Comparison of ENCODE assay signal across 30 mouse cellular contexts in the genomic region with DNA sequence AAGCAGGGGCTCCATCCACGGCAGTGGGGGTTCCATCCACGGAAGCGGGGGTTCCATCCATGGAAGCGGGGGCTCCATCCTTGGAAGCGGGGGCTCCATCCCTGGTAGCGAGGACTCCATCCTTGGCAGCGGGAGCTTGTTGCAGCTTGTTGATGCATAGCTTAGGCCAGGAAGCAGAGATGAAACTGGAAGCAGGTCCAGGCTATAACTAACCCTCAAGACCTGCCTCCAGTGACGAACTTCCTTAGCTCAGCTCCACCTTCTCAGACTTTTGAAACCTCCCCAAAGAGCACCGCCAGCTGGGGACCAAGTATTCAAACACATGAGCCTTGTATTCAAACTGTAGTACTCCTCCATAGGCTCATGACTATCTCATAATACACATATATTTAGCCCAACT.
"Had no signal": no experiment of that assay in that cellular context is flagged by ENCODE, and none has a peak within 500 bp of the region (broad histone marks: within the 10 kb centered on the region; RNA-seq: fewer than 3 reads in every experiment).

No protein-coding gene starts in this region.

- H3K4me3 ChIP-seq: left cerebral cortex, adult 2 months; limb, embryonic 10.5 days; limb, embryonic 12.5 days; limb, embryonic 13.5 days; limb, embryonic 15.5 days; liver, embryonic 12.5 days; liver, embryonic 13.5 days; liver, embryonic 15.5 days; lung, embryonic 15.5 days; megakaryocyte, embryonic 14.5 days; midbrain, embryonic 10.5 days; midbrain, embryonic 12.5 days; midbrain, embryonic 13.5 days; midbrain, embryonic 15.5 days; myocyte had no signal

- H3K27ac ChIP-seq: left cerebral cortex, adult 2 months; limb, embryonic 10.5 days; limb, embryonic 12.5 days; limb, embryonic 13.5 days; limb, embryonic 15.5 days; liver, embryonic 12.5 days; liver, embryonic 13.5 days; liver, embryonic 14.5 days; liver, embryonic 15.5 days; lung, embryonic 15.5 days; macrophage; midbrain, embryonic 10.5 days; midbrain, embryonic 12.5 days; midbrain, embryonic 13.5 days; midbrain, embryonic 15.5 days had no signal

- H3K9ac ChIP-seq: limb, embryonic 12.5 days; limb, embryonic 13.5 days; limb, embryonic 15.5 days; liver, embryonic 12.5 days; liver, embryonic 13.5 days; liver, embryonic 14.5 days; liver, embryonic 15.5 days; liver, postnatal 0 days; lung, embryonic 14.5 days; lung, embryonic 15.5 days; midbrain, embryonic 12.5 days; midbrain, embryonic 13.5 days; midbrain, embryonic 15.5 days had no signal

- H3K27me3 ChIP-seq: liver, embryonic 13.5 days; liver, embryonic 15.5 days; lung, embryonic 15.5 days; midbrain, embryonic 15.5 days had no signal

- H3K4me2 ChIP-seq: limb, embryonic 12.5 days; limb, embryonic 13.5 days; limb, embryonic 15.5 days; liver, embryonic 11.5 days; liver, embryonic 12.5 days; liver, embryonic 13.5 days; liver, embryonic 15.5 days; lung, embryonic 14.5 days; lung, embryonic 15.5 days; midbrain, embryonic 11.5 days; midbrain, embryonic 12.5 days; midbrain, embryonic 13.5 days; midbrain, embryonic 15.5 days had no signal

- H3K4me1 ChIP-seq: limb, embryonic 10.5 days; limb, embryonic 12.5 days; limb, embryonic 13.5 days; limb, embryonic 15.5 days; liver, embryonic 12.5 days; liver, embryonic 13.5 days; liver, embryonic 15.5 days; lung, embryonic 15.5 days; megakaryocyte, embryonic 14.5 days; midbrain, embryonic 10.5 days; midbrain, embryonic 12.5 days; midbrain, embryonic 13.5 days; midbrain, embryonic 15.5 days had no signal

- H3K36me3 ChIP-seq: limb, embryonic 10.5 days; limb, embryonic 12.5 days; limb, embryonic 13.5 days; limb, embryonic 15.5 days; liver, embryonic 12.5 days; liver, embryonic 13.5 days; liver, embryonic 15.5 days; lung, embryonic 15.5 days; midbrain, embryonic 10.5 days; midbrain, embryonic 12.5 days; midbrain, embryonic 13.5 days; midbrain, embryonic 15.5 days had no signal

- H3K9me3 ChIP-seq: limb, embryonic 10.5 days; limb, embryonic 12.5 days; limb, embryonic 13.5 days; limb, embryonic 15.5 days; liver, embryonic 12.5 days; liver, embryonic 13.5 days; liver, embryonic 15.5 days; lung, embryonic 15.5 days; megakaryocyte, embryonic 14.5 days; midbrain, embryonic 10.5 days; midbrain, embryonic 12.5 days; midbrain, embryonic 13.5 days; midbrain, embryonic 15.5 days had no signal

- DNase-seq: left cerebral cortex, postnatal 4 days; liver; liver, embryonic 13.5 days; liver, postnatal 0 days; lung, adult 18-20 months; lung, adult 2 months; lung, embryonic 14.5 days; lung, postnatal 10 days; lung, postnatal 14 days; lung, postnatal 36 days; lung, postnatal 4 days; midbrain, embryonic 14.5 days had no signal
